Mouse (Mus musculus) intestine, embryonic 16.5 days (tissue): ENCODE measurements around the gene Lrwd1. TPM values are rescaled to one million over a fixed set of nuclear protein-coding genes. Genes with fewer than 3 reads are reported as not detected.

Experiments used
- ATAC-seq: fragments of 200-750 bp; cut with Nextera tagmentation; 2 replicates; pipeline ENCODE4 v1.8.0; 2017; ENCODE audit warnings: moderate TSS enrichment, moderate library complexity
- H3K27ac ChIP-seq: fragments of 300-500 bp; sonication (generic); 2 replicates; pipeline ENCODE4 v1.5.1; 2014; ENCODE audit warnings: mild to moderate bottlenecking, low read length
- H3K27me3 ChIP-seq: fragments of 300-500 bp; sonication (generic); replicated peaks from 2 replicates; pipeline ENCODE4 v1.6.1; 2014; ENCODE audit warnings: low read length, control low read depth, mixed read lengths; ENCODE audit not compliant: control insufficient read depth, insufficient read depth
- H3K36me3 ChIP-seq: fragments of 300-500 bp; sonication (generic); 2 replicates; pipeline ENCODE4 v1.6.1; 2014; ENCODE audit warnings: low read length, control low read depth; ENCODE audit not compliant: control insufficient read depth, insufficient read depth
- H3K4me1 ChIP-seq: fragments of 300-500 bp; sonication (generic); 2 replicates; pipeline ENCODE4 v1.6.1; 2014; ENCODE audit warnings: low read length, control low read depth, mixed read lengths; ENCODE audit not compliant: control insufficient read depth, insufficient read depth
- H3K4me2 ChIP-seq: fragments of 300-500 bp; sonication (generic); 2 replicates; pipeline ENCODE4 v1.6.1; 2014; ENCODE audit warnings: low read depth, low read length, control low read depth
- H3K4me3 ChIP-seq: fragments of 300-500 bp; sonication (generic); 2 replicates; pipeline ENCODE4 v1.5.1; 2014; ENCODE audit warnings: mild to moderate bottlenecking, low read length
- H3K9ac ChIP-seq: fragments of 300-500 bp; sonication (generic); 2 replicates; pipeline ENCODE4 v1.6.1; 2014; ENCODE audit warnings: low read depth, low read length
- H3K9me3 ChIP-seq: fragments of 300-500 bp; sonication (generic); 2 replicates; pipeline ENCODE4 v1.6.1; 2016; ENCODE audit warnings: low read length, control low read depth; ENCODE audit not compliant: control insufficient read depth
- WGBS: fragments of 180-500 bp; shearing (Covaris S2); extraction: QIAGEN DNeasy Blood & Tissue Kit; methylation state at CpG from one replicate; pipeline ENCODE4 v1.1.7; 2014; 5-methylcytosine and 5-hydroxymethylcytosine counted together
- polyA plus RNA-seq: library from polyadenylated mRNA; unstranded; fragments of >200 nt; fragmentation: Nextera tagmentation; extraction: Ambion mirVana; gene quantifications from 2 replicates; pipeline ENCODE4 v1.2.1, GENCODE M21; 2015

Lrwd1 gene
- polyA plus RNA-seq, 1 experiment from 2014 or later = 22.7 TPM

DNA sequence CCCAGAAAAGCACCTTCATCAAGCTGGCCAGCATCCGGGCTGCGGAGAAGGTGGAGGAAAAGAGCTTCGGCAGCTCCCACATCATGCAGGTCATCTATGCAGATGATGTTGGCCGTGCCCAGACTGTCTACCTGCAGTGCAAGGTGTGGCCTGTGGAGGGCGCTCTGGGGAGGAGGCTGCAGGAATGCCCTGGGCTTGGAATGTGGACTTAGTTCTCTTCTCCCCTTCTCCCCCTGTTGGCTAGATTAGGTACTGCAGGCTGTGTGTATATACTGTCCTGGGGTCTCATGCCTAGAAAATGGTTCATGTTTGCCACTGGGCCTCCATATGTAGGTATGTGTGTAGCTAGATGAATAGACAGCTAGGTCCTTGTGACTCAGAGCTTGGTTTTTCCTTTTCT lies 31.4 kb downstream of the Lrwd1 start:
- no peak overlapping the region for H3K4me2 ChIP-seq
- no peaks in the 10 kb centered on the region for H3K36me3 ChIP-seq
- no peaks in the 10 kb centered on the region for H3K9me3 ChIP-seq
- H3K4me1 ChIP-seq = peaks cover 11% of the 10 kb centered on the region; the same call in 1 of the 2 replicates
- WGBS = 89% methylated on average over 5 of the region's 5 CpGs
- no peak for ATAC-seq
- H3K4me3 ChIP-seq = no peak overlapping the region
- no peak overlapping the region for H3K27ac ChIP-seq
- no peaks in the 10 kb centered on the region for H3K27me3 ChIP-seq
- no peak overlapping the region for H3K9ac ChIP-seq

DNA sequence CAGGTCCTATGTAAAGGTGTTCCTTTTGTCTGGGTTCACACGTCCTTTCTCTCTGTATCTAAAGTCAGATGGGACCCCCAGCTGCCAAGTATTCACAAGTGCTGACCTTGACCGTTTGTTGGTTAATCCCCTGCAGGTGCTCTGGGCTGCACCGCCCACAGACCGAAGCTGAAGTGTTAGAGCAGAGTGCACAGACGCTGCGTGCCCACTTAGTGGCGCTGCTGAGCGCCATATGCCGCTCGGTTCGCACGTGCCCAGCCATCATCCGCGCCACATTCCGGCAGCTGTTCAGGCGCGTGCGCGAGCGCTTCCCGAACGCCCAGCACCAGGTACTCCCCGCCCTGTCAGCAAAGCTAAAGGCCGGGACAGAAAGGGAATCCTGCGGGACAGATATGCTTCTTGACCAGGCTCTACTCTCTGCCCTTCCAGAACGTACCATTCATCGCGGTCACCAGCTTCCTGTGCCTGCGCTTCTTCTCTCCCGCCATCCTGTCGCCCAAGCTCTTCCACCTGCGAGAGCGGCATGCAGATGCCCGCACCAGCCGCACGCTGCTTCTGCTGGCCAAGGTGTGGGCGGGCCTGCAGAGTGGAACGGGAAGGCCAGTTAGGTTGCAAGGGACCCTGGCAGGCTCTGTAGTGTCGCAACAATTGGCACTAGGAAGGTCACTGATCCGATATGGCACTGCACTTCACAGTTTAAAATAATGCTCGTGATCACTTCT lies 33.6 kb downstream of the Lrwd1 start:
- WGBS = 10% methylated on average over 41 of the region's 41 CpGs
- Histone ChIP-seq H3K4me3 (peak overlapping the region; percentile 36), H3K36me3 (no peaks in the 10 kb centered on the region), H3K9ac (peak overlapping the region; percentile 51; the same call in 1 of the 2 replicates), H3K4me2 (peak overlapping the region; percentile 72), H3K27ac (no peak overlapping the region), H3K27me3 (no peaks in the 10 kb centered on the region), H3K9me3 (no peaks in the 10 kb centered on the region), H3K4me1 (peaks cover 11% of the 10 kb centered on the region; the same call in 1 of the 2 replicates)
- peak; percentile 79 for ATAC-seq

DNA sequence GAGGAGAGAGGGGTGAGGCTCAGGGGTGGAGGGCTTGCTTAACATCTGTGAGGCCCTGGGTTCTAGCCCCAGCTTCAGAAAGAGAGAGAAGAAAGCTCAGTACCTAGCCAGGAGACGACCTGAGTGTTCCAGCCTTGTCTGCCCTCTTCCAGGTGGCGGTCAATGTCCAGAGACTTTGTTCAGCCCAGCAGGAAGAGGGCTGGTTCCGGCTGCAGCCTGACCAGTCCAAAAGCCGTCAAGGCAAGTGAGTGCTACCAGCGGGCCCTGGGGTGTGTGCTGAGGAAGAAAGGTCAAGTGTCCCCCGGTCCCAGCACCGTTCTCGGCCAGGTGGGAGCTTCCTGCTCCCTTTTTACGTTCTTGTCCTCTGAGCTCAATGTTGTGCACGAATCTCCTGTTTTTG lies 37.3 kb downstream of the Lrwd1 start:
- Histone ChIP-seq H3K4me2 (no peak overlapping the region), H3K4me3 (no peak overlapping the region), H3K36me3 (no peaks in the 10 kb centered on the region), H3K4me1 (peaks cover 11% of the 10 kb centered on the region; the same call in 1 of the 2 replicates), H3K9me3 (no peaks in the 10 kb centered on the region), H3K27me3 (no peaks in the 10 kb centered on the region), H3K27ac (no peak overlapping the region), H3K9ac (no peak overlapping the region)
- WGBS = 85% methylated on average over 10 of the region's 10 CpGs
- ATAC-seq = no peak

DNA sequence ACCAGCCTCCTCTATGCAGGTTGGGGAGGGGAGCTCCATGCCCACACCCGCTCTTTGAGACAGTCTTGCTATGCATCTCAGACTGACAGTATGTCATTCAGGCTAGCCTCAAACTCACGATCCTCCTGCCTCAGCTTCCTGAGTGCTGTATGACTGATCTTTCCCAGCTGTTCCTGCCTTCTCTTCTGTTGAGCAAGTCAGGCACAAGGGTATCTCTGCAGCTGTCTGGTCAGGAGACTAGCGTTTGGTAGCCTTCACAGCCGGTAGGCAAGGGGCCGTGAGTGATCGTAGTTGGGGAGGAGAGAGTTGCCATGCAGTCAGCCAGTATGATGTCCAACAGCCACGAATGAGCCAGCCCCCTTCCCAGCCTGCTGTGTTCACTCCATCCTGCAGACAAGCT lies 40.8 kb downstream of the Lrwd1 start:
- WGBS = 76% methylated on average over 7 of the region's 7 CpGs
- Histone ChIP-seq H3K36me3 (no peaks in the 10 kb centered on the region), H3K27ac (no peak overlapping the region), H3K9ac (no peak overlapping the region), H3K4me1 (no peaks in the 10 kb centered on the region), H3K27me3 (no peaks in the 10 kb centered on the region), H3K4me2 (no peak overlapping the region), H3K9me3 (no peaks in the 10 kb centered on the region), H3K4me3 (no peak overlapping the region)
- no peak for ATAC-seq

DNA sequence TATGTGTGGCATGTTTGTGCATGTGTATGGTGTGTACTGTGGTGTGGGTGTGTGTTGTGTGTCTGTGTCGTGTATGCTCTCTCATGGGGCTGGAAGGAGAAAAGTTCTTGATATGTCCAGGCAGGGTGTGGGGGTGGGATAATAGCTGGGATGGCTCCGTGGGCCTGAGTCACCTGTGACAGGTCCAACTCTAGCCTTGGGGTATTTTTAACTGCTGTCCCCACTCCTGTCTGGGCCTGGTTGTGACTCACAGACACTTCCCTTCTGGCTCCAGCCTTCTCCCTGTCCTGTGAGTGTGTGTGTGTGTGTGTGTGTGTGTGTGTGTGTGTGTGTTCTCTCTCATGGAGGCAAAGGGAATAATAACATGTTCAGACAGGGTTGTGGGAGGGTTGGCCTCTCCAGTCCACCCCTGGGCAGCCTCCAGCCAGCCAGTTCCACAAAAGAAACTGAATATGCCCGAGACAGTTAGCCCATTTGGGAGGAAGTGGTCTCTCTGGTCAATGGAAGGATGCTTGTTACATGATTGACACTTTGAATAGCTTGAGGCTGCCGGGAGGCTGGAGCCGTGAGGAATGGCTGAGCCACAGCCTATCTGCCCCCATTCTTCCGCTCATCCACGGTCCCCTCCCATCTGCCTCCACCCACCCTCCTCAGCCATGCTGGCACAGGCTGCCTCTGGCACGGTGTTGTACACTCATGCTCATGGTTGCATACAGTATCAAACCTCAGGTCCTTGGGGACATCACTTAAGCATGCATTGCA lies 41.4 kb downstream of the Lrwd1 start:
- Histone ChIP-seq H3K9me3 (no peaks in the 10 kb centered on the region), H3K4me1 (no peaks in the 10 kb centered on the region), H3K27me3 (no peaks in the 10 kb centered on the region), H3K4me3 (no peak overlapping the region), H3K4me2 (no peak overlapping the region), H3K9ac (no peak overlapping the region), H3K36me3 (no peaks in the 10 kb centered on the region), H3K27ac (no peak overlapping the region)
- no peak for ATAC-seq
- WGBS = 68% methylated on average over 8 of the region's 8 CpGs

DNA sequence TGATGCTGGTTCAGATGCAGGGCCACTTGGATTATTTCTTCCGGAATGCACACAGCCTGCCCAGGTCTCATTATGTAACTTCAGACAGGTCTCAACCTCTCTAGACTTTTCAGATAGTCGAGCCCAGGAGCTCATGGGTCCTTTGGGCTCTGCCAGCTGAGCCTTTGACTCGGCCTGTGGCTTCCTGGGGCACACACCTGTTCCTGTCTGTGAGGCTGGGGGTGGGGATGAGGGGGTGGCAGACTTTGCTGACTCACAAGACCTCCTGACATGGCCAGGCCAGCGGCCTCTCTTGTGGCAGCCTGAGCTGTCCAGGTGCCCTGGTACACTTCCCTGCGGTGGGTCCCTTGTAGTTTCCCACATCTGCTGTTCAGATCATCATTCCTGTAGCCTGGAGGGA lies 43.9 kb downstream of the Lrwd1 start:
- no peak for ATAC-seq

DNA sequence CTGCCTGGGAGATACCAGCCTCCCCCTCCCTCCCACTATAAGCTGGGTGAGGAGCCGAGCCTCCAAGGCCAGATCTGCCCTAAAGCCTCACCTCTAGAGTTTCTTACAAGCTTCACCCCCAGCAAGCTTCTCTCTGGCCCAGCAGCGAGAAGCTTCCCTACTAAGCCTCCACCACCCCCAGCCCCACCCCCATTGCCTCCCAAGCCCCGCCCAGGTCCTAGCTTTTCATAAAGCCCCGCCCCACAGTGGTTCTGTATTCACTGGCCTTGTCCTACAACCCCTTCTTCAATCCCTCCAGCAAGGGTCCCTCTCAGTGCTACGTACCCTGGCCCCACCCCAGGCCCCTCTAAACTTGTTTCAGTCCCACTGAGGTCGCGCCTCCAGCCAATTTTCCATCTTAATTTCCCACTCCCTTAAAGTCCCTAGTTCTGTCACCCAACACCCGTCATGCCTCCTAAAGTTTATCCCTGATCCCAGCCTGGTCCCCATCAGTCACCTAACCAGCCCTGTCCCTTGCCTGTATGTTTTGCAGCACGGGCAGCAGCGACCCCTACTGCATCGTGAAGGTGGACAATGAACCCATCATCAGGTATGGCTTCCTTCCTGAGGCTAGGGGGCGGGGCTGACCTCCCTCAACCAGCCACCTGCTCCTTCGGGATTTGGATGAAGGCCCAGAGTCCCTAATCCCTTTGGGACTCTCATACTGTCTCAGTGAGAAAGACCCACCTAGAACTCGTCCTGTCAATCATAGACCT lies 46.9 kb downstream of the Lrwd1 start:
- Histone ChIP-seq H3K9me3 (no peaks in the 10 kb centered on the region), H3K9ac (no peak overlapping the region), H3K27me3 (no peaks in the 10 kb centered on the region), H3K4me2 (no peak overlapping the region), H3K36me3 (no peaks in the 10 kb centered on the region), H3K4me3 (no peak overlapping the region), H3K27ac (no peak overlapping the region), H3K4me1 (peaks cover 9% of the 10 kb centered on the region)
- 22% methylated on average over 14 of the region's 14 CpGs for WGBS
- ATAC-seq = no peak

More for the DNA sequence above, 43.9 kb downstream of the Lrwd1 start:
- no peak overlapping the region for H3K27ac ChIP-seq
- 69% methylated on average over 5 of the region's 5 CpGs for WGBS
- H3K4me2 ChIP-seq = no peak overlapping the region
- H3K4me3 ChIP-seq = no peak overlapping the region
- H3K9me3 ChIP-seq = no peaks in the 10 kb centered on the region
- H3K4me1 ChIP-seq = no peaks in the 10 kb centered on the region
- no peaks in the 10 kb centered on the region for H3K27me3 ChIP-seq
- H3K9ac ChIP-seq = no peak overlapping the region
- no peaks in the 10 kb centered on the region for H3K36me3 ChIP-seq

DNA sequence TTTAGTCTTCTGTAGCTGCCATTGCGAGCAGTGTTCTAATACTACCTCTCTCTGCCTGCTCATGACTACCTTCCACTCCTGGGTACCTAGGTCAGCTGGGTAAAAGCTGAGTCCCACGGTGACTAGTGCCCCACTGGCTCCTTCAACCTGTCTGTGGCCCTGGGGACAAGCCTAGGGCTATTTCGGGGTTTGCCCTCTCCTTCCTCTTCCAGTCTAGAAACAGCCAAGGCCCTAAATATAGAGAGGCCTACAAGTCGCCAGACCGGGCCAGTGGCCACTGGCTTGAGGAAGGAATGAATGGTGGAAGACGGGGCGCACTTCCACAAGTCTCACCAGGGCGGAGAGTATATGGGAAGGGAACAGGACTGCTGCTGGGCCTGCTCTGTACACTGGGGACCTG lies 49.6 kb downstream of the Lrwd1 start:
- Histone ChIP-seq H3K9me3 (no peaks in the 10 kb centered on the region), H3K27me3 (no peaks in the 10 kb centered on the region), H3K4me1 (peaks cover 9% of the 10 kb centered on the region), H3K4me2 (no peak overlapping the region), H3K27ac (no peak overlapping the region), H3K36me3 (no peaks in the 10 kb centered on the region), H3K9ac (no peak overlapping the region), H3K4me3 (no peak overlapping the region)
- 92% methylated on average over 8 of the region's 8 CpGs for WGBS
- ATAC-seq = no peak
